Mouse (Mus musculus): ENCODE measurements around the gene Slc38a2. TPM values are rescaled to one million over a fixed set of nuclear protein-coding genes. Genes with fewer than 3 reads are reported as not detected.

Slc38a2 gene
- polyA plus RNA-seq, 1 experiment from 2014 or later, result 134 TPM

- 63% methylated on average over 2 of the region's 2 CpGs for WGBS
- Histone ChIP-seq H3K36me3 (no peaks in the 10 kb centered on the region), H3K9ac (no peak overlapping the region), H3K4me2 (no peak overlapping the region), H3K27me3 (no peaks in the 10 kb centered on the region), H3K27ac (peak overlapping the region; percentile 41; the same call in 1 of the 2 replicates), H3K9me3 (replicated peaks) (no peaks in the 10 kb centered on the region), H3K4me3 (replicated peaks) (no peak overlapping the region), H3K4me1 (peaks cover 22% of the 10 kb centered on the region)
- no peak for ATAC-seq (replicated peaks; ENCODE audit: low FRiP score)
Observed at GRCm38 (mm10) chr15:96707936-96708335, 8.4 kb upstream of the Slc38a2 start.

GRCm38 (mm10) chr15:96702466-96703031, 3.0 kb upstream of the Slc38a2 start:
- peaks cover 10% of the 10 kb centered on the region for H3K36me3 ChIP-seq
- no peak overlapping the region for H3K4me2 ChIP-seq
- no peak overlapping the region for H3K4me3 ChIP-seq (replicated peaks)
- no peaks in the 10 kb centered on the region for H3K9me3 ChIP-seq (replicated peaks)
- peaks cover 12% of the 10 kb centered on the region for H3K4me1 ChIP-seq
- H3K27me3 ChIP-seq, result no peaks in the 10 kb centered on the region
- no peak overlapping the region for H3K9ac ChIP-seq
- no peak overlapping the region for H3K27ac ChIP-seq
- 87% methylated on average over 12 of the region's 12 CpGs for WGBS
- no peak for ATAC-seq (replicated peaks; ENCODE audit: low FRiP score)

- Histone ChIP-seq H3K36me3 (peaks cover 28% of the 10 kb centered on the region), H3K9me3 (replicated peaks) (no peaks in the 10 kb centered on the region), H3K9ac (no peak overlapping the region), H3K4me3 (replicated peaks) (peak overlapping the region; percentile 92; the same call in 1 of the 2 replicates), H3K27me3 (no peaks in the 10 kb centered on the region), H3K27ac (peak overlapping the region; percentile 99), H3K4me2 (peak overlapping the region; percentile 78), H3K4me1 (peaks cover 30% of the 10 kb centered on the region)
- 36% methylated on average over 13 of the region's 13 CpGs for WGBS
- no peak for ATAC-seq (replicated peaks; ENCODE audit: low FRiP score)
Observed at GRCm38 (mm10) chr15:96700766-96701165, 1.2 kb upstream of the Slc38a2 start.

GRCm38 (mm10) chr15:96698658-96699448, 677 bp downstream of the Slc38a2 start:
- Histone ChIP-seq H3K27me3 (no peaks in the 10 kb centered on the region), H3K27ac (peak overlapping the region; percentile 99), H3K36me3 (peaks cover 47% of the 10 kb centered on the region), H3K9ac (peak overlapping the region; percentile 97), H3K4me3 (replicated peaks) (peak overlapping the region; percentile 92), H3K9me3 (replicated peaks) (no peaks in the 10 kb centered on the region), H3K4me2 (peak overlapping the region; percentile 78), H3K4me1 (peaks cover 42% of the 10 kb centered on the region)
- WGBS, result under 1% methylated on average over 101 of the region's 101 CpGs
- ATAC-seq (replicated peaks; ENCODE audit: low FRiP score), result peak; percentile 86

GRCm38 (mm10) chr15:96697901-96698657, 1.5 kb downstream of the Slc38a2 start:
- Histone ChIP-seq H3K9ac (peak overlapping the region; percentile 97), H3K9me3 (replicated peaks) (no peaks in the 10 kb centered on the region), H3K4me2 (peak overlapping the region; percentile 78), H3K36me3 (peaks cover 55% of the 10 kb centered on the region), H3K4me3 (replicated peaks) (peak overlapping the region; percentile 92), H3K27ac (peak overlapping the region; percentile 99), H3K4me1 (peaks cover 42% of the 10 kb centered on the region), H3K27me3 (no peaks in the 10 kb centered on the region)
- WGBS, result 9% methylated on average over 19 of the region's 19 CpGs
- no peak for ATAC-seq (replicated peaks; ENCODE audit: low FRiP score)

- peak overlapping the region; percentile 92 for H3K4me3 ChIP-seq (replicated peaks)
- peaks cover 42% of the 10 kb centered on the region for H3K4me1 ChIP-seq
- H3K27ac ChIP-seq, result 0 out of 2 replicates have a peak overlapping the region, but pooled peaks have one; percentile 25
- H3K9me3 ChIP-seq (replicated peaks), result no peaks in the 10 kb centered on the region
- H3K27me3 ChIP-seq, result no peaks in the 10 kb centered on the region
- H3K4me2 ChIP-seq, result peak overlapping the region; percentile 78
- peaks cover 69% of the 10 kb centered on the region for H3K36me3 ChIP-seq
- 51% methylated on average over 13 of the region's 13 CpGs for WGBS
- ATAC-seq (replicated peaks; ENCODE audit: low FRiP score), result no peak
- H3K9ac ChIP-seq, result peak overlapping the region; percentile 97
Observed at GRCm38 (mm10) chr15:96696486-96697284, 2.8 kb downstream of the Slc38a2 start.

- no peak for ATAC-seq (replicated peaks; ENCODE audit: low FRiP score)
- Histone ChIP-seq H3K4me2 (peak overlapping the region; percentile 78), H3K27ac (no peak overlapping the region), H3K9me3 (replicated peaks) (no peaks in the 10 kb centered on the region), H3K4me1 (peaks cover 38% of the 10 kb centered on the region), H3K9ac (peak overlapping the region; percentile 97), H3K27me3 (no peaks in the 10 kb centered on the region), H3K4me3 (replicated peaks) (peak overlapping the region; percentile 92), H3K36me3 (peaks cover 78% of the 10 kb centered on the region)
- 64% methylated on average over 26 of the region's 26 CpGs for WGBS
Observed at GRCm38 (mm10) chr15:96695455-96696421, 3.8 kb downstream of the Slc38a2 start.

GRCm38 (mm10) chr15:96694988-96695387, 4.5 kb downstream of the Slc38a2 start:
- 88% methylated on average over 7 of the region's 7 CpGs for WGBS
- Histone ChIP-seq H3K36me3 (peaks cover 86% of the 10 kb centered on the region), H3K4me3 (replicated peaks) (no peak overlapping the region), H3K4me1 (peaks cover 31% of the 10 kb centered on the region), H3K27me3 (no peaks in the 10 kb centered on the region), H3K27ac (no peak overlapping the region), H3K9ac (no peak overlapping the region), H3K4me2 (no peak overlapping the region), H3K9me3 (replicated peaks) (no peaks in the 10 kb centered on the region)
- ATAC-seq (replicated peaks; ENCODE audit: low FRiP score), result no peak

- H3K36me3 ChIP-seq, result peaks cover 97% of the 10 kb centered on the region
- no peak overlapping the region for H3K4me2 ChIP-seq
- H3K9ac ChIP-seq, result no peak overlapping the region
- H3K9me3 ChIP-seq (replicated peaks), result no peaks in the 10 kb centered on the region
- 82% methylated on average over 14 of the region's 14 CpGs for WGBS
- no peaks in the 10 kb centered on the region for H3K27me3 ChIP-seq
- no peak overlapping the region for H3K27ac ChIP-seq
- H3K4me3 ChIP-seq (replicated peaks), result no peak overlapping the region
- no peak for ATAC-seq (replicated peaks; ENCODE audit: low FRiP score)
- H3K4me1 ChIP-seq, result peaks cover 31% of the 10 kb centered on the region
Observed at GRCm38 (mm10) chr15:96693688-96694087, 5.8 kb downstream of the Slc38a2 start.

GRCm38 (mm10) chr15:96692401-96692800, 7.1 kb downstream of the Slc38a2 start:
- H3K4me3 ChIP-seq (replicated peaks), result no peak overlapping the region
- ATAC-seq (replicated peaks; ENCODE audit: low FRiP score), result no peak
- peaks cover 96% of the 10 kb centered on the region for H3K36me3 ChIP-seq
- WGBS, result 91% methylated on average over 11 of the region's 11 CpGs
- no peak overlapping the region for H3K9ac ChIP-seq
- H3K4me1 ChIP-seq, result peaks cover 29% of the 10 kb centered on the region
- H3K27ac ChIP-seq, result no peak overlapping the region
- H3K27me3 ChIP-seq, result no peaks in the 10 kb centered on the region
- H3K4me2 ChIP-seq, result no peak overlapping the region
- no peaks in the 10 kb centered on the region for H3K9me3 ChIP-seq (replicated peaks)
